Mouse (Mus musculus): ENCODE measurements around the gene Sobp. TPM values are rescaled to one million over a fixed set of nuclear protein-coding genes. Genes with fewer than 3 reads are reported as not detected.
A peak's percentile ranks its signal among the peaks of the same experiment; 100 is the strongest.

The Sobp gene
- total RNA-seq, 2 experiments from 2014 or later = not detected

DNA sequence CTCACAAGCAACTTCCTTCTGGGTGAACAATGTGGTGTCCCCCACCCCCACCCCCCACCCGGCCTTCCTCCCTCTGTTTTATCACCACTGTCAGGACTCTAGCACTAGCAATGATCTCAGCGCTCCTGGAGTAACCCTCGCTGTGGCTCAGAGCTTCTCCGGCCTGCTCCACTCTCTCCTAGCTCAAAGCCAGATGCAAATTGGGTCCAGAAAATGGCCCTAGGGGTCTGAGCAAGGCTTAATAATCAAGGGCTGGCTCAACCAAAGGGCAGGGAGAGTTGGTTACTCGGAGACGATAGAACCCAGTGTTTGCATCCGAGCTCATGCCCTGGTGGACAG is 136.9 kb downstream of the Sobp start:
- no peak for ATAC-seq (replicated peaks; ENCODE audit: poor library complexity)

DNA sequence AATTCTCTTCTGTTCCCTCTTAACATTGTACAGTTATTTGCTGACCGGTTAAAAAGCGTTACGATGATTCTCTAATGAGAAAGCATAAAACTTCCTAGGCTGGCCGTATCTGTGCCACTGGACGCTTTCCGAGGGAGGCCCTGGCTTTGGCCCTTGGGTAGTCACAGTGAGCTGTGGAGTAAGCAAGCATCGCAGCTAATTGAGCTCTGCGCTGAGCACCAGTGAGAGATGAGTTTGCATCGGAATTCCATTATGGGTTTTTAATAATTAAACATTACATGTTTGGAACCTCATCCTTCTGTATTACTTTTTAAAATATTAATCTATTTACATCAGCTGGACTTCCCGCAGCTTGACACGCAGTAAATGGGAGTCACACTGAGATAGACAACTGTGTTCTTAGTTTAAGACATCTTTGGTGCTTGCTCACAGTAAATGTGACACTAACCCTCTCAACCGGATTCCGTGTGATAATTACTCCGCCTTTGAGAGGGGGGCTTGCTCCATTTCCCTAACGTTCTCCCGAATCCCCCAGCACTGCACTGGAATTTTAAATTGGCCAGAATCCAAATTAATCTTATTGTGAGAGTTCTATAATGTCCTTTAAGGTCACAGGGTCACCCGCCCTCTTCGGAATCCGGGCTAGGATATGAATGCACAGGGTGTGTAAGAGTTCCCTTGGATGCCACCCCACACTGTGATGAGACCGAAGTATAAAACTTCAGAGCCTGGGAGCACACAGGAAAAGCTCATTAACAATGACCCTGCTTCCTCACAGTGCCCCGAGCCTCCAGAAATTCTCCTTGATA is 137.5 kb downstream of the Sobp start:
- no peak for ATAC-seq (replicated peaks; ENCODE audit: poor library complexity)

GRCm38 (mm10) chr10:43035579-43035978 is 138.8 kb downstream of the Sobp start:
- ATAC-seq (replicated peaks; ENCODE audit: poor library complexity) = no peak

GRCm38 (mm10) chr10:43034811-43035210 is 139.5 kb downstream of the Sobp start:
- ATAC-seq (replicated peaks; ENCODE audit: poor library complexity) = peak; percentile 99

- ATAC-seq (replicated peaks; ENCODE audit: poor library complexity) = no peak
Observed at GRCm38 (mm10) chr10:43033481-43034248, 140.7 kb downstream of the Sobp start.

DNA sequence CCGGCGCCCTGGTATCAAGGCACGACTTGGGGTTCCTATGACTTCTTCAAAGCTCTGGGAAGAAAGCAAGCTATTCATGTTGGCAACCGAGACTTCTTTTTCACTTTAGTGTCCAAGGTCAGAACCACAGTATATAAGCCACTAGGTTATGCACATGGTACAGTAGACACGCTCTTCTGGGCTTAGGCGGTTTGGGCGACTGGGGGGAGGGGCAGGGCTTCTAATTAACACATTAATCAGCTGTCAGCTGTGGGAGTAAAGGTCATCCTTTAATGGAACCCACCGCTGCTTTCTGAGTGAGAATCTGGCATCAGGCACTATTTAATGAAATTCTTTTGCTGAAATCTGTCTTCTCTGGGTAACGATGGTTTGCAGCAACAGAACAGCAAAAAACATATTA is 147.3 kb downstream of the Sobp start:
- ATAC-seq (replicated peaks; ENCODE audit: poor library complexity) = no peak

DNA sequence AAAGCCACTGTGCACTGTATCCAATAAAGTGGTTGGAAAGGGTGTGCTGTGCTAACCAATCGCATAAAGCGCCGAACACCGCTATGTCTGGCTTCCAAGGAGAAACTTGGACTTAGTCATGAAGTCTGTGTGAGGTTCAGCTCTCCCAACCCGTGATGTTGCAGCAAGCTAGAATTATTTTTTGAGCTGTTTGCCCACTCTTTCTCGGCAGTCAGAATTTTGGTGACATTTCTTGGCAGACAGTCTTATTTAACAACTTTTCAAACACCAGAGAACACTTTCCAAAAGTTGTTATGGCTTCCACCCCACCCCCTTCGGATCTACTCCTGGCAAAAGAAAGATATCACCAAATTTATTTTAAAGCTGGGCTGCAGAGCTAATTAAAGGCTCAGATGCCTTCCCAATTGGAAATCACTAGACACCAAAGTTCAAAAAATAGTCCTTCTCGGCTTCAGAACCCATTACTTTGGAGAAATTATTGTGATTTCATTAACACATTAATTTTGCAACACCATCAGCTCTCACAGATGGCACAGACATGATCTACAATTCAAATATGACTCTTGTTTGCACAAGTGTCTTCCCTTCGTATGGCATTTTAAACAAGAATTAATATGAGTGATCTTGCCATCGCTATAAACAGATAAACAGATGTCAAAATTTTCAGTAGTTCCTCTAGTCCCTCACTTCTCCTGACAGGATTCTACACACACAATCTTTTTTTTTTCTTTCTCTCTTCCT is 150.7 kb downstream of the Sobp start:
- no peak for ATAC-seq (replicated peaks; ENCODE audit: poor library complexity)

GRCm38 (mm10) chr10:43022190-43022761 is 152.1 kb downstream of the Sobp start:
- ATAC-seq (replicated peaks; ENCODE audit: poor library complexity) = no peak

GRCm38 (mm10) chr10:43021512-43022116 is 152.7 kb downstream of the Sobp start:
- no peak for ATAC-seq (replicated peaks; ENCODE audit: poor library complexity)

GRCm38 (mm10) chr10:43021017-43021416 is 153.3 kb downstream of the Sobp start:
- ATAC-seq (replicated peaks; ENCODE audit: poor library complexity) = no peak

GRCm38 (mm10) chr10:43014782-43015181 is 159.5 kb downstream of the Sobp start:
- no peak for ATAC-seq (replicated peaks; ENCODE audit: poor library complexity)

DNA sequence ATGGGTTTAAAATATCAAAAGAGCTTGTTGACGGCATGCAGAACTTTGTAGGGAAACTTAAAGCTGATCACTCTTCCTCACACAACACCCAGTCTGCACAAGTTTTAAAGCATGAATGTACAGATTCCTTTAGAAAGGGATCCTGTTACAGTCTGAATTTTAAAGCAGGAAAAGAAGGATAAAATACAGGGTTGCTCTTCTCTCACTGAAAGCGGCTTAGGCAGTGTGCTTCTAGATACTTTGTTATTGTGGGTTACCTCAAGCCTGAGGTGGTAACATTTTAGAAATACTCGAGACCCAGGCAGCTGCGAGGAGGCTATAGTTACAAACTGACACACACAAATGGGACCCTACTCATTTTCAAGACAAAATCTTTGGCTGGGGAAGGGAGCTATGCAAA is 160.0 kb downstream of the Sobp start:
- no peak for ATAC-seq (replicated peaks; ENCODE audit: poor library complexity)

DNA sequence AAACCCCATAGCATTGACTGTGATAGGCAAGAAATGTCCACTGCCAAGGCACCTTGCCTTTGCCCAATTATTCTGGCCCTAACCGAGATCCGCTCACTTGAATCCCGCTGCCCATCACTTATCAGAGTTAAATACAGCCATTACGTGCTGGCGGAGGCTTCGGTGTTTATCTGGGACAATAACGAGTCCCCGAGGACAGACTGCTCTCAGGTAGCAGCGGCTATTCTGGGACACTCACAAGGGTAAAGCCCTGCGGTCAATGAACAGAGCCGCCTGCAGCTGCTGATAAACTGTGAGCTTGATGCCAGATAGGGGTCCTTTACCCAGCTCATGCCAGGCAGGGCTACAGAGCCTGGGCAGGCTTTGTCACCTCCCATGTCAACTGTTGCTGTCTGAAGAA is 166.2 kb downstream of the Sobp start:
- ATAC-seq (replicated peaks; ENCODE audit: poor library complexity) = no peak

GRCm38 (mm10) chr10:43006534-43006933 is 167.8 kb downstream of the Sobp start:
- no peak for ATAC-seq (replicated peaks; ENCODE audit: poor library complexity)

DNA sequence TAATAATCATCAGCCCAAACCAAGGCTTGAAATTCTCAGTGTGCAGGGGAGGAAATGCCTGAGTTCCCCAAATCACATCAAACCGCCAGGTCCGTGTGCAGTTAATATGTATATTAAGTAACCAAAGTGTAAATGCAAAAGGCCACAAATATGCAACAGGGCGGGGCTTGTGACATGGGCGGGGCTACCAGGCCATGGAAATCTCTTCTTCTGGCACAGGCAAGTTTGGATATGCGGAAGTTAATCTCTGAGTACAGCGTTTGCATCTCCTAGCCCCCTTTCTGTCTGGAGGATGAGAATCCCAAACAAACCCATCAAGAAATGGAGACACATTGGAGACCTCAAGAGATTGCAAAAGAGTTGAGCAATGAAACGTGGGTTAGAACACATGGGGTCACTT is 168.7 kb downstream of the Sobp start:
- no peak for ATAC-seq (replicated peaks; ENCODE audit: poor library complexity)

DNA sequence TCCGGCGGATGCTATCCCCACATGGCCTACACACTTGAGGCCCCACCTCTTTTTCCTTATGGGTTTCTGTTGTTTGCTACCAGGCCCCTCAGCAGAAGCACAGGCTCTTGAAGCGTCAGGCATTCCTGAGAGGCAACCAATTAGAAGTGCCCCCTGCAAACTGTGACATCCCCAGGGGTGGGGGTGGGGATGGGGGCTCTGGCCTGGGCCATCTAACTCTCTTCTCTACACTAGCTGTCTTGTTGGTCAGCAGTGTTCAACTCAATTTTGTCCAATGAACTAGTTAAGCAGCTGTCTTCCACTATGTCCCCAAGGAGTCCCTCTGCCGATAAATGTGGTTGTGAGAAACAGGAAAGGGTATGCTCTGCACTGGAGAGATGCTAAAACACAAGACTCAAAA is 169.3 kb downstream of the Sobp start:
- ATAC-seq (replicated peaks; ENCODE audit: poor library complexity) = no peak

GRCm38 (mm10) chr10:43004174-43004734 is 170.1 kb downstream of the Sobp start:
- ATAC-seq (replicated peaks; ENCODE audit: poor library complexity) = no peak

GRCm38 (mm10) chr10:43003466-43003757 is 170.9 kb downstream of the Sobp start:
- ATAC-seq (replicated peaks; ENCODE audit: poor library complexity) = no peak

DNA sequence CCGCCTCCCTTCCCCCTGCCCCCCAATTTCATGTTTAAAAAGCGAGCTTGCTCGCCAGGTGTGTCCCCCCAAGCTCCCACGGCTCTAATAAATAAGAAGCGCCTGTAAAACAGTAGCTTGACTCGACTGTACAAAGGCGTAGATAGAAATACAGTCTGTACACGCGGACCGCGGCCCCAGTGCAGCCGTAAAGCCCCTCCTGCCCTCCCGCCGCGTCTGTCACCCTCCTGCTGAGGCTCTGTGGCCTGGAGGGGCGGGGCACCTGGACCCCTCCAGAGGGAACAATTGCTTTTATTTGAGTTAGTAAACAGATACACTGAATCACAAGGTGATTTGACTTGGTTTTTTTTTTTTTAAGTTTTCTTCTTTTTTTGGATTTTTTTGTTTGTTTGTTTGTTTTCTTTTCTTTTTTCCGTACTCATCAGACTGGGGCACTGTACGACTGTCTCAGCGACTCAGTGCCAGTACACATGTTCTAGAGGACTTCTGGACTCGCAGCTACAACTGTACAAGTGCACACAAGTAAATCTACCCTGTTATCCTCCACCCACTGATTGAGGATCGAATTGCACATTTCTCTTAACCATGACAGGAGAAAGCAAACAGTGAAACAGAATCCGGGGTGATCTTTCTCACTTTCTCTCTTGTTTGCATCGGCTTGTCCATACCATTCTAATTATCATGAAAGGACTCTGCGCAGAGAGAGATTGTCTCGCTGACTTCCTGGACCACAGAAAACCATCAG is 171.4 kb downstream of the Sobp start:
- no peak for ATAC-seq (replicated peaks; ENCODE audit: poor library complexity)

DNA sequence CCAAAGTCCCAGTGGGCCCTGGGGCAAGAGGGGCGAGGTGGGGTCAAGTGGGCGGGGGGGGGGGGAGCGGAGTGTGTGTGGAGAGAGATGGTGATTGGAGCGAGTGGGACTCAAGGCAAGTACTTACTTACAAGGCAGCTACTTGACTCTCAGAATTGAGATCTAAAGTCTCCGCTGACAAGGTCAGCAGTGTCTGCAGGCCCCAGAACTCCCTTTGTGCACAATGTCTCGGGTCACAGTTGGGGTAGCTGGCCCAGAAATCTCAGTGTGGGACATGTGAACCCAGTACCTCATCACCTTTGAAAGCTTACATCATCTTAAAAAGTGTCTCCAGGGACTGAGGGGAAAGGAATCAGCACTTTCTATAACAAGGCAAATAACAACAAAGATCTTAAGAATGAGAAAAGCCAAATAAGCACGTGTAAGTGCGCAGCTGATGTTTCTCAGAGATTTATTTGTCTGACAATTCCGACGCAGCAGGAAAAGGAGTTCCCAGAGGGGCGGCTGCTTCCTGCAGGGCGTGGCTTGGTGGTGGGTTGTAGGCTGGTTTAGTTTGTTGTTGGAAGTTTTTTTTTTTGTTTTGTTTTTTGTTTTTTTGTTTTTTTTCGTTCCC is 172.2 kb downstream of the Sobp start:
- no peak for ATAC-seq (replicated peaks; ENCODE audit: poor library complexity)
